In the genomic region with DNA sequence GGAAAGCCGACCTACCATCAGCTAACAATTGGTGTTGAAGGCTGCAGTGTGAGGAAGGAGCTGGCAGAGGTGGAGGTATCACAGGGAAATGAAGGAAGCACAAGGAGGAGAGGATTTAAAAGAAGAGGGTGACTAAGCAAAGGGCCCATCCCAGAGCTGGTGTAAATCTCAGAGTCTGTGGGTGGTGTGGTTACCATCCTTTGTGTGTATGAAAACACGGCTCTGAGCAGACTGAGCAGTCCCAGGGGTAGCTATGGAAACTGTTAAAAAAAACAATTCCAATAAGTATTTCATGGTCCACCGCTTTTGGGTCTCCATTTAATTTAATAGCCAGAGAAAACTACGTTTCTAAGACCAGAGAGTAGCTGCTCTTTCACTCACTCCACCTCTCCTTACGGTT, we compare ENCODE assay signal across 18 mouse cellular contexts.
DNase-seq lines count a peak whose midpoint lies in the region; ATAC-seq lines count a peak whose summit lies in the region.
"Had no signal": no experiment of that assay in that cellular context is flagged by ENCODE, and none has a peak within 500 bp of the region (broad histone marks: within the 10 kb centered on the region; RNA-seq: fewer than 3 reads in every experiment).

No protein-coding gene starts in this region.

- no peak overlapping the region for H3K27ac ChIP-seq in neural tube, embryonic 12.5 days
- no peak overlapping the region for H3K27ac ChIP-seq in hindbrain, embryonic 11.5 days (ENCODE audit: low read depth, low read length)
- H3K27ac ChIP-seq in neural tube, embryonic 13.5 days (replicated peaks), result peak overlapping the region; percentile 49; the same call in 1 of the 2 replicates
- H3K27ac ChIP-seq: heart, embryonic 13.5 days had no signal

- H3K9ac ChIP-seq in neural tube, embryonic 12.5 days, result no peak overlapping the region
- no peak overlapping the region for H3K9ac ChIP-seq in hindbrain, embryonic 11.5 days (ENCODE audit: low read depth, low read length)
- H3K9ac ChIP-seq in neural tube, embryonic 13.5 days, result no peak overlapping the region
- H3K9ac ChIP-seq: heart, embryonic 13.5 days had no signal

- H3K4me1 ChIP-seq in neural tube, embryonic 12.5 days, result peaks cover 13% of the 10 kb centered on the region
- peaks cover 2% of the 10 kb centered on the region; the same call in 1 of the 2 replicates for H3K4me1 ChIP-seq in hindbrain, embryonic 11.5 days (replicated peaks; ENCODE audit: control insufficient read depth, insufficient read depth, low read length)
- H3K4me1 ChIP-seq in neural tube, embryonic 13.5 days (replicated peaks), result peaks cover 26% of the 10 kb centered on the region

- H3K36me3 ChIP-seq in neural tube, embryonic 12.5 days, result no peaks in the 10 kb centered on the region
- H3K36me3 ChIP-seq in hindbrain, embryonic 11.5 days (ENCODE audit: control insufficient read depth, insufficient read depth, low read length), result no peaks in the 10 kb centered on the region
- no peaks in the 10 kb centered on the region for H3K36me3 ChIP-seq in neural tube, embryonic 13.5 days
- H3K36me3 ChIP-seq: heart, embryonic 13.5 days had no signal

- H3K4me2 ChIP-seq in neural tube, embryonic 12.5 days (replicated peaks), result no peak overlapping the region
- no peak overlapping the region for H3K4me2 ChIP-seq in hindbrain, embryonic 11.5 days (replicated peaks; ENCODE audit: low read depth, low read length)
- no peak overlapping the region for H3K4me2 ChIP-seq in neural tube, embryonic 13.5 days
- H3K4me2 ChIP-seq: heart, embryonic 13.5 days; liver, embryonic 11.5 days had no signal

- DNase-seq in frontal cortex, postnatal 10 days (ENCODE audit: low spot score in 2 of 2), result no peak
- DNase-seq in neural tube, embryonic 10.5 days (ENCODE audit: extremely low spot score, low spot score), result no peak
- DNase-seq in hindbrain, embryonic 11.5 days (ENCODE audit: low spot score), result no peak
- no peak for DNase-seq in embryo, embryonic 9.5 days (ENCODE audit: extremely low spot score)
- no peak for DNase-seq in thymus, postnatal 4 days
- DNase-seq: cerebellum, adult 9-10 months; kidney, adult 9 months; kidney, postnatal 4 days; layer of hippocampus, adult 9-11 months; lung, adult 2 months; lung, postnatal 36 days; thymus, postnatal 25 days had no signal

- H3K9me3 ChIP-seq in neural tube, embryonic 12.5 days, result no peaks in the 10 kb centered on the region
- H3K9me3 ChIP-seq in hindbrain, embryonic 11.5 days (ENCODE audit: control insufficient read depth, low read length), result no peaks in the 10 kb centered on the region
- H3K9me3 ChIP-seq in neural tube, embryonic 13.5 days, result no peaks in the 10 kb centered on the region
- H3K9me3 ChIP-seq: heart, embryonic 13.5 days had no signal

- H3K4me3 ChIP-seq in neural tube, embryonic 12.5 days, result no peak overlapping the region
- no peak overlapping the region for H3K4me3 ChIP-seq in hindbrain, embryonic 11.5 days (ENCODE audit: low read depth, low read length)
- H3K4me3 ChIP-seq in neural tube, embryonic 13.5 days, result no peak overlapping the region
- H3K4me3 ChIP-seq: heart, embryonic 13.5 days had no signal

- 45% methylated on average over 5 of the region's 5 CpGs for WGBS in neural tube, embryonic 12.5 days
- 53% methylated on average over 5 of the region's 5 CpGs for WGBS in hindbrain, embryonic 11.5 days
- WGBS in neural tube, embryonic 13.5 days, result 34% methylated on average over 5 of the region's 5 CpGs

- ATAC-seq in frontal cortex, adult (ENCODE audit: low TSS enrichment), result peak; percentile 91
- peak; percentile 66 for ATAC-seq in neural tube, embryonic 12.5 days (ENCODE audit: low FRiP score, low read depth)
- peak; percentile 59 for ATAC-seq in hindbrain, embryonic 11.5 days (ENCODE audit: low FRiP score)
- peak; percentile 47; the same call in 1 of the 2 replicates for ATAC-seq in neural tube, embryonic 13.5 days (ENCODE audit: low read depth)

- H3K27me3 ChIP-seq in neural tube, embryonic 12.5 days (replicated peaks), result no peaks in the 10 kb centered on the region
- no peaks in the 10 kb centered on the region for H3K27me3 ChIP-seq in hindbrain, embryonic 11.5 days (ENCODE audit: control insufficient read depth, insufficient read depth, low read length)
- no peaks in the 10 kb centered on the region for H3K27me3 ChIP-seq in neural tube, embryonic 13.5 days
- H3K27me3 ChIP-seq: CH12.LX; heart, embryonic 13.5 days had no signal
